Mouse (Mus musculus) frontal cortex, postnatal 10 days (tissue): ENCODE measurements at regions not wholly inside any gene's neighbourhood (a gene's known extent, or its start where the extent isn't known, plus 50 kb on each side); places are given as distances from the start of the nearest gene placed in this dataset.
A peak's percentile ranks its signal among the peaks of the same experiment; 100 is the strongest.
"Not testable (repeated sequence)": the region's sequence is repeated elsewhere in the genome, so short reads cannot be mapped to it uniquely, and the experiment has no call there.

Experiments used
- DNase-seq, 2 experiments: peaks; one replicate each; pipeline ENCODE4 v3.0.0; 2022; ENCODE audit warnings: low spot score in 2 of 2, mixed read lengths in 1 of 2

DNA sequence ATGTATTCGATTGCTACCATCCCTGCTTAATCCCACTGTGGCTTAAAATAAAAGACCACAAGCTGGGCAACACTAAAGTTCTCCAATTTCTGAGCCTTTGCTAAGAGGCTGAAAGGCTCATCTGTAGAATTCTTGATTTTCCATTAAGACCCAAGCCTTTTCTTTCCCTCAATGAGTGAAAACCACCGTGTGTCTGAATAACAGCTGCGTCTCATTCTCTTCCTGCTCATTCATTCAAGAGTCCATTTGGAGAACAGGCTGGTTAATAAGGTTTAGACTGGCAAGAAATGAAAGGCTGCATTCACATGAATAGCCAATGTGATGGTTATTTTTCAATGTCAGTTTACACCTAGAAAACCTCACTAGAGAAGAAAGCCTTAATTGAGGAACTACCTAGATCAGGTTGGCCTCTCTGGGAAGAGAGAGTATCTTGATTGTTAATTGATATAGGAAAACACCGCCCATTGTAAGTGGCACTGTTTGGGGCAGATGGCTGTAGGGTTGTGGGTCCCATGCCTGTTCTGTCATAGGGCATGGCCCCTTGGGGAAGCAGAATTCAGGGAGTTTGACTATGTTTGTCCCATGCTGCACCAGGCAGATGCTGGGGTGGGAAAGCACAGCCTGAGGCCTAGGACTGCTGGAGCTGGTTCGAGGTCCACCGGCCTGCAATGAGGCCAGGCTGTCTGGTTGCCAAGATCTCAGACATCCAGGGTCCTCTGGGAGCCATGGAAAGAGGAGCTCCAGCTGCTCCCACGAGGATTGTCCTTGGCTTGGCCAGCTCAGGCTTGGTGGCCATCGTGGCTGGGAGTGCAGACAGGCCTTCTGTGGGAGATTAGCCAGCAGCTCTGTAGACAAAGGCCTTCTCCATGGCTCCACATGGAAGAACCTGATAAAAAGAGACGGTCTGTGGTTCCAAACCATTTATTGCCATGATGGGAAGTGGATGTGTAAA, 161.3 kb upstream of the Castor2 start:
- no peak for DNase-seq

DNA sequence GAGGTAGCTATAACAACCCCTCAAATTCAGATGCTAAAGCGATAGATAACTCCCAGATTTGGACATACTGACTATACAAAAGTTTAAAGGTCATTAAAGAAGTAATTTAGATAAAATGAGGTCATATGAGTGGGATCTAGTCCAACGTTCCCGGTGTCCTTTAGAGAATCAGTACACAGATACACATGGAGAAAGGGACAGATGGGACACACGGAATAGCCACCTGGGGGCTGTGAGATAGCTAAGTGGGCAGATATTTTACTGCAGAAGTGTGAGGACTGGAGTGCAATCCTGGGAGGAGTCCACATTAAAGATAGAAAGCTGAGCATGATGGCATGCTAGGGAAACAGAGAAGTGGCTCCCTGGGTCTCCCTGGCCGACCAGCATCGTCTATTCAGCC, 164.1 kb upstream of the Castor2 start:
- DNase-seq: no peak

DNA sequence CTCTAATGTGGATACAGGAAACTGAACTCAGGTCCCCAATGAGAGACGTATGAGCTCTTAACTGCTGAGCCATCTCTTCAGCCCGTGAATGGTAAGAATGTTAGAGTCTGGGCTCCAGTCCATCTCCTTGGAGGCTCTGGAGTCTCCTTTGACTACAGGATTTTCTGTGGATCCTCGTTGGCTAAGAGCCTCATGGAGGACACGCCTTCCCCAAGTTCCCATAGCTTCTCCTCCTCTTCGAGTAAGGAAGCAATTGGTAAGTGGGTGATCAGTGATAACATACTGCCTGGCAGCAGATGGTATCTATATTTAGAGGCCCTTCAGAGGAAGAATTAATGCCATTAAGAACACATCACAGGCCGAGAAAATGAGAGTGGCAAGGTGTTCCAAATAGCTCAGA, 164.5 kb upstream of the Castor2 start:
- peak in 1 of 2 experiments; percentile 25 for DNase-seq

DNA sequence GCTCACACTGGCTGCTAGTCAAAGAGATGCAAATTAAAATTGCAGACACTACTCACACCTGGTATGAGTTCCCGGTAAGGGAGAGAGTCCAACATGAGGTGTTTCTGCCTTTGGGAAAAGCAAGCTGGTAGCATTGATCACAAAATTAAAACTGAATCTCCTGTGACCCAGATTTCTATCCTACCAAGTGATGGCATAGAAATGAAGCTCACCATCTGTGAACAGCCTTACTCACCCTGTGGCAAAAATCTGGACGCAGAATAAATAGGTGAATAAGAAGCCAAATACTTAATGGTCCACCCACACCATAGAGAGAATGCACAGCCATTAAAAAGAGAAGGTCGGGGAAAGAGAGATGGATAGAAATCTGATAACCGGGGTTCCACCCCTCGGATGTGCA, 169.4 kb upstream of the Castor2 start:
- no peak for DNase-seq

DNA sequence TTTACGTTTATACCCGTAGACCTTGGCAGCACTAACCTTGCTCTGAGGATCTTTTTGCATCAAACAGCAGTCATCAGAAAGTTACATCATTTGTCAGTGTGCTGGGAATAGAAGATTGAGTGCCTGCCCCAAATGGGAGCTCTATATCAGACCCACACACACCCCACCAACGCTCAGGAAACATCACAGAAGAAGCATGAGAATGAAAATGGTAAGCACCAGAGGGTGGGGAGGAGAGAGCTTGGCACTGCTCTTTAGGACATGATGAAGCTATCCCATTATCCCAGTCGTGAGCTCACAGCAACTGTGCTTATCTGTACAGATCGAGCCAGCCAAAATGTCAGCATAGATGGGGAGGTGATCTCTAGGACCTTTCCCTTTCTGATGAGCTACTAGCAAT, 172.5 kb upstream of the Castor2 start:
- DNase-seq: no peak

- DNase-seq: peak; percentile 23 to 33
Observed at GRCm38 (mm10) chr5:133925184-133925900, 174.2 kb upstream of the Castor2 start.

DNA sequence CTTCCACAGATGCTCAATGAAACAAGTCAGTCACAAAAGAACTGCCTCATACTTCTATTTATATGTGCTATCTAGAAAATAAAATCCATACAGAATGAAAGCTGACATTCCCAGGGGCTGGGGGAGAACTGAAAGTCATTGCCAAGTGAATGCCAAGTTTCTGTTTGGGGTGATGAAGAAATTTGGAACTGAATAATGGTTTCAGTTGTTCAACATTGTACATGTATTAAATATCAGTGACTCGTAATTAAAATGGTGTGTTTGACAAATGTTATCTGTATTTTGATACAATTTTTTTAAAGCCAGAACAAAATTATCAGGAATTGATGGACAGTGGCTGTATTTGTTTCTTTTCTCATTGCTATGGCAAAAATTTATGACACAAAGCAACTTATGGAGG, 177.3 kb upstream of the Castor2 start:
- no peak for DNase-seq

DNA sequence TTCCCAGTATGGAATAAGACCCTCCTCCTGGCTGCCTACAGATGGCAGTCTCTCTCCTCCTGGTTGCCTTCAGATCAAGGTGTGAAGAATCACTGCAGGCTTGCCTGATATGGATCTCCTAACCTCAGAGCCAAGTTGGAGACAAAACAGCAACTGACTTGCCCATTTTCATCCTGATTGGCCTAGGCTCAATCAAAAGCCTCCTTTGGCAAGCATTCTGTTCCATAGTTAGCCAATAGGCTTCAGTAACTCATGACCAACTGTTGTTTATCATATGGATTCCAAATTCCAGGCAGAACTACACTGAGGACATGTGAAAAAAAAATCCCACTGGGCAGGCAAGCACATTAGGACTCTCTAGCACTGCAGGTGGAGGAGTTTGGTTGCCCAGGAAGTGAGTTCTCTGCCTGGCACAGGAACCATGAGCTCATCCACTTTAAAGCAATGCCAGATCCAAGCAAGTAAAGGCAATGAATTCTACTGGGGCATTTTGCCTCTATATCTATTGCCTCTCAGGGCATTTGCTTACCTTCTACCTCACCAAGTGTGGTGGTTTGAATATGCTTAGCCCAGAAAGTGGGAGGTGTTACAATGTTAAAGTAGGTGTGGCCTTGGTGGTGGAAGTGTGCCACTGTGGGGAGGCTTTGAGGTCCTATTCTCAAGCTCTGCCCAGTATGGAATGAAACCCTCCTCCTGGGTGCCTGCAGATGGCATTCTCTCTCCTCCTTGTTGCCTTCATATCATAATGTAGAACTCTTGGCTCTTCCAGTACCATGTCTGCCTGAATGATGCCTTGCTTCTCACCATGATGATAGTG, 183.6 kb upstream of the Castor2 start:
- DNase-seq: no peak

DNA sequence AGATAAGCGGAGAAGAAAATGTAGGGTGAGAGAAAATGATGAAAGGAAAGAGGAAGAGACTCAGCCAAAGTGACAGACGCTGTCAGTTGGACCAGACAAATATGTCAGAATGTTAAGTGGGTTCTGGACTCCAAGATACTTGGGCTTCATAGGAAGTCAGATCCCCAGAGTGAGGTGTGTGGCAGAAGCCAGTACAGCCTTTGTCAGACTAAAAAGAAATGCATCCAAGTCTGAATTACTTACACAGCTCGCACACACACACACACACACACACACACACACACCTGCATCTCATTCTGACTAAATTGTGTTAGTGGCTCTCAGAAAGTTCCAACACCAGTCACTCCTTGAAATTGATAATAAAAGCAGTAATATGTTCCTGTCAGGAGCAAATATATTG, 192.1 kb upstream of the Castor2 start:
- no peak for DNase-seq

DNA sequence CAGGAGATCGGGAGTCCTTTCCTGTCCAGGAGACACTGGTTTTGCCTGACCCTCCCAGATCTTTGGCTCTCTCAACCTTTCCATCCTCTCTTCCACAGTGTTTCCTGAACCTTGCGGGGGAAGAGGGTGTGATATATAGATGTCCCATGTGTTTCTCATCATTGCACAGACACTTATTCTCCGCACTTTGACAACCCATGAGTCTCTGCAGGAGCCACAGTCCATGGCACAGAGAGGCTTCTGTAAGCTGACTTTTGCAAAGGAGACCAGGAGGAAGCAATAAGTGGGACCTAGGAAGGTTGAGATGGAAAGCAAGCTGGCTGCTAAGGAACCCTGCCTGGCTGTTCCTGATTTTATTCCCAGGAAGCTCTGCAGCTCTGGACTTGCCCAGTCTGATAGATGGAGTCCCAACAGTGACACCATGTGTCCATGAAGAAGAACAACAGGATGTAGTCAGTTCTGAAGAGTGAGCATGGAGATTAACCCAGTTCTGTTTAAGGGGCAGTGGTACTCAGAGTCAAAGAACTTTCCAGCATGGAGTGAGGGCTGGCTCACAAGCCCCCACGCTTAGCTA, 201.4 kb upstream of the Castor2 start:
- DNase-seq: no peak

DNA sequence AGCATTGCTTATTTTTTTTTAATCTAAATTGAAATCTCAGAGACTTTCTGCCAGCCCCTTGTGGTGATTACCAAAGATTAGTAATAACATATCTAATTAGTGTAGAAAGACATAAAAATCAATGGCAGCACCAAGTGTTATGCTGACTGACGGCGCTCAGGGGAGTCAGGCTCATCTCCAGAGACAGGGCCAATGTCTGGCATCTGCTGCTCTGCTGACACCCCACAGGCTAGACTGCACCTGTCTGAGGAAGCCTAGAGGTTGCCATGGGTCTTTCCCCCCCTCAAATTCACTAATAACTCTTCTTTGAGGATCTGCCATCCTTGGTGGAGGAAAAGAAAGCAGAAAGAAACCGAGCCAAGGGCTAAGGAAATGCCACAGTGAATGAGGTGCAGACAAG, 208.8 kb upstream of the Castor2 start:
- no peak for DNase-seq

GRCm38 (mm10) chr5:133889841-133890240, 209.7 kb upstream of the Castor2 start:
- DNase-seq: peak; percentile 58 to 77

GRCm38 (mm10) chr5:133885507-133885906, 214.0 kb upstream of the Castor2 start:
- DNase-seq: no peak

DNA sequence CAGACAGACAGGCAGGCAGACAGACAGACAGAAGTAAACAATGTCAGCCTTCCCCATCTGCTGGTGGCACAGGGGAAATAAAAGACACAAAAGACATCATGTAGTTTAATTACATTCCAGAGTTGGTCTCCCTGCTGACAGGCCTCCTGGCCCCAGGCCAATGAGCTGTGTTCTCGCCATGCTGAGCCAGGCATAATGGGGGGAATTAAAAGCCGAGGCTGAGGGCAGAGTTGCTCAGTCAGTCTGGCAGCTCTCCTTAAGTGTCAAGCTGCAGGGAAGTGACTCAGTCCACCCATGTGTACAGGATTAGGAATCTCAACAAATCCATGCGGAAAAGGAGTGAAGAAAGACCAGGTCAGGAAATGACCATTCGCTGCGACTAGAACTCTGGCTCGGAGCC, 214.5 kb upstream of the Castor2 start:
- peak; percentile 39 to 60 for DNase-seq

DNA sequence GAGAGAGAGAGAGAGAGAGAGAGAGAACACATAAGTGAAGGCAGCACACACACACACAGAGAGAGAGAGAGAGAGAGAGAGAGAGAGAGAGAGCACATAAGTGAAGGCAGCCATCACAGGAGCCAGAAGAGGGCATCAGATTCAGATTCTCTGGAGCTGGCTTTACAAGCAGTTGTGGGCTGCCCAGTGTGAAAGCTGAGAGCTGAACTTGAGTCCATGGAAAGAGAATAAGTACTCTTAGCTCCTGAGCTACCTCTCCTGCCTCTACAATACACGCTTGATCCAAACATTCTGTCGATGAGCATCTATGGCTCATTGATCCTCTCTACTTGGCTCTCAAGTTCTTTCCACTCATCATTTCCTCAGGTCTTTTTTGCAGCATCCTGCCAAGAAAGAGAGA, 214.9 kb upstream of the Castor2 start:
- DNase-seq: no peak

DNA sequence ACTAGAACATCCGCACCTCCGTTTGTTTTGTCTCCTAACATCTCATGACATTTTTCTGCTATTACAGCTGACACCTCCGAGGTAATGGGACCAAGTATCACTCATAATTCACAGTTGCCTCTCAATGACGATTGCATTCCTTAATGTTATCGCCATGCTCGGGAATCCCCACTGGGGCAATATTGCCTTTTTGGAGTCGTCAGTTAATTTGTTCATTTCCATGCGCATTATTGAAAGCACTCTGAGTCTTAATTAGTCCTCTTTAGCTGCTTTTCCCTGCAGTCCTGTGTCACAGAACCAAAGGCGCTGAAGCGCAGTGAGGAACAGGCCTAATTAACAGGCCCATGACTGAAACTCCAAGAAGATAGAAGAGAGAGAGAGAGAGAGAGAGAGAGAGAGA, 255.0 kb upstream of the Castor2 start:
- no peak for DNase-seq

- not testable (repeated sequence) for DNase-seq
Observed at GRCm38 (mm10) chr5:133842059-133842706, 257.3 kb upstream of the Castor2 start.

DNA sequence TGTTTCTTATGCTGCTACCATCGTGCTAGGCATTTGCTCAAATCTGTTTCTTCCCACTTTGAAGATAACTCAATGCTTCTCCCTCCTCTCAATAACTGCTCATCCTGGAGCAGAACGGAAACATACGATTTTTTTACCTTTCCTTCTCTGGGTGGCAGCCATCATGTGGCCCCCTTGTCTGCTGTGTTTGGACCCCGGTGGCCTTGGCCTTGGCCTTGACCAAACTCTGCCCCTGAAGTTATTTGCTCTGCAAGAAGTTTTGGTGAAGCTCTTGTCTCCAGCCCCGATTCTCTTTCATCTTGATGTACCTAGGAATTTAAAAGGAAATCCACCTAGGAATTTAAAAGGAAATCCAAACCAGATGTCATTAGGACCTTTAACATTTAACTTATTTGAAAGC, 261.2 kb upstream of the Castor2 start:
- no peak for DNase-seq

DNA sequence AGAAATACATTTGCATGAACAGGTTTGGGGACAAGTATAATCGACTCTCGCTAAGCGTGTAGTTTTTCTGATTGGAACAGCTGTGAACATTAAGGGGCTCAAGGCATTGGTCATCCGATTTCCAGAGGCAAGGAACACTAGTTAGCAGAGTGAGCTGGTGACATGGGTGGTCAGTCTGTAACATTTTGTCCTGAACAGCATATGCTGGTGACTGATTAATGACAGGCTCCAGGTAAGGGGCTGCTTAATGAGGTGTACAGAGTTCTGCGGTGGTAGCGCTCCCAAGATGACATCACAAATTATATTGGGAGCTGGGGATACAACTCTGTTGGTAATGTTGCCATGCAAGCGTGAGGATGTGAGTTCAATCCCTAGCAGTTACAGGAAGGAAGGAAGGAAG, 266.3 kb upstream of the Castor2 start:
- DNase-seq: no peak

GRCm38 (mm10) chr5:133828226-133828625, 271.3 kb upstream of the Castor2 start:
- no peak for DNase-seq

DNA sequence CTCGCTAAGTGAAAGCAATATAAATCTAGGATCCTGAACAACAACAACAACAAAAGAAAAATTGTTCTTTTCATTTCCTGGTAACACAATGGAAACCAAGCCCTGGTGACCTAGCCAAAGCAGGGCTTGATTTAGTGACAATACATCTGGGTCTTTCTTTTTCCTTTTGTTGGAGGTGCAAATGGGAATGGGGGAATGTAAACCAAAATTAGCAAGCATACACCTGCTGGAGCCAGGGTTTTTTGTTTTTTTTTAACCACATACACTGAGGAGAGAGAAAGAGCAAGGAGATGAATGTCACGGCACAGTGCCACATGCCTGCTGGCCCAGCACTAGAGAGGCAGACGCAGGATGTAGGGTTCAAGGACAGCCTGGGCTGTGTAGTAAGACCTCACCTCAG, 275.6 kb upstream of the Castor2 start:
- DNase-seq: no peak
